Mouse (Mus musculus): ENCODE measurements around the gene Hmgb3. TPM values are rescaled to one million over a fixed set of nuclear protein-coding genes. Genes with fewer than 3 reads are reported as not detected.
A peak's percentile ranks its signal among the peaks of the same experiment; 100 is the strongest.
"Not testable (repeated sequence)": the region's sequence is repeated elsewhere in the genome, so short reads cannot be mapped to it uniquely, and the experiment has no call there.

The Hmgb3 gene
- 175 and 193 TPM in 2 replicates for total RNA-seq (2021)
- long read RNA-seq, transcript Hmgb3-202 (5 exons, 1,571 nt) = major isoform, 129 of 211 reads
- long read RNA-seq, transcript Hmgb3-204 (5 exons, 1,743 nt) = minor isoform, 50 of 211 reads
- long read RNA-seq, partial matches to known transcripts = 4 of 211 reads
- long read RNA-seq, other reads (novel, unspliced or antisense) = 18 of 211 reads

GRCm38 (mm10) chrX:71555415-71556114 is at the start of gene Hmgb3:
Gene Hmgb3, plus strand, starts transcription at chrX:71555918.
- DNase-seq = peak; percentile 82

DNA sequence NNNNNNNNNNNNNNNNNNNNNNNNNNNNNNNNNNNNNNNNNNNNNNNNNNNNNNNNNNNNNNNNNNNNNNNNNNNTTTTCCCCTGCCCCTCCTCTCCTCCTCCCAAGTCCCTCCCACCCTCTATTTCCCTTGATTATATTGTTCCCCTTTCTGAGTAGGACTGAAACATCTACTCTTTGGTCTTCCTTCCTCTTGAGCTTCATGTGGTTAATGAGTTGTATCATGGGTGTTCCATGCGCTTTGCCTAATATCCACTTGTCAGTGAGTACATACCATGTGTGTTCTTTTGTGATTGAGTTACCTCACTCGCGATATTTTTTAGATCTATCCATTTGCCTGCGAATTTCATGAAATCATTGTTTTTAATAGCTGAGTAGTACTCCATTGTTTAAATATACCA is 49.1 kb upstream of the Hmgb3 start:
- not testable (repeated sequence) for DNase-seq

GRCm38 (mm10) chrX:71519252-71519651 is 36.5 kb upstream of the Hmgb3 start:
- DNase-seq = no peak

- no peak for DNase-seq
Measured at GRCm38 (mm10) chrX:71522889-71523288, 32.8 kb upstream of the Hmgb3 start.

- no peak for DNase-seq
Measured at GRCm38 (mm10) chrX:71524310-71524709, 31.4 kb upstream of the Hmgb3 start.

DNA sequence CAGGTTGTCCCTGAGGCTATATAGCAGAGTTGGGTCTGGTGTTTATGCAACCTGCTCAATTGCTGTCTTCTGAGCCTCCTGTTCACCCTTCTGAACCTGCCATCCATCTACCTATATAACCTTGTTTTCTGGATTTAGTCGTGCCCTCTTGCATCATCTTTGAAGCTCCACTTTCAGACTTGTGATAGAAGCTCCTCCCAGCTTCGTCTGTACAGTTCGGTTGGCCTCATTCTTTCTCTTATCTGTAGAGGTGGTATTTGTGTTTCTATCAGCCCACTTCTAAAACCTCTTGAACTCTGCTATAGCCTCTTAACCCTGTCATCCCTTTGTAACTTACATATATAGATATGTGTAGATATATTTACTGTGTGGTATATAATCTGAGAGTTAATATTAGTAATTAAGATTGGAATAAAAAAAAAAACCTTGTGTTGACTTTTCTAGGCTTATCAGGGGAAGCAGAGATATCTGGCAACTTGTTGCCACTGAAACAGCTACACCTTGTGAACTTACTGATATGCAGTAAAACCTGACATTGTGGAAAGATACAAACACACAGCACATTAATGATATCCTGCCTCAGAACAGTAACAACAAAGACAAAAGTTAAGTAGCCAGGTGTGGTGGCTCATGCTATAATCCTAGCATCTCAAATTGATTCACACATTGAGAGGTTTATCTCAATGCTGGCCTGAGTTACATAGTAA is 30.0 kb upstream of the Hmgb3 start:
- no peak for DNase-seq

- DNase-seq = peak; percentile 42
Measured at GRCm38 (mm10) chrX:71527461-71527860, 28.3 kb upstream of the Hmgb3 start.

DNA sequence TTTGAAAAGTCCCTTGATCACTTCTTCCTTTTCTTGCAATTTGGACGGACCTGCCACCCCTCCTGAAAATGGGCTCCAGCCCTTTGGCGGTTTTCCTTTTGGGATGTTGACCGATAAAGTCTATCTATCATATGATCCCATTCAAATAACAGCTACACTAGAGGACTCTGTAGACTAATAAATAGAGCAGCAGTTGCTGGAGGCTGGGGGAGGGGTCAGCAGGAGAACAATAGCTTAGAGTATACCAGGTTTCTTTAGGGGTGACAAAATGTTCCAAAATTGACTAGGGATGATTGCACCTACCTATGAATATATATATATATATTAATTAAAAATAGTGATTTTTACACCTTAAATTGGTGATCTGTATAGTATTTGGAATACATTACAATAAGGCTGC is 27.6 kb upstream of the Hmgb3 start:
- no peak for DNase-seq

DNA sequence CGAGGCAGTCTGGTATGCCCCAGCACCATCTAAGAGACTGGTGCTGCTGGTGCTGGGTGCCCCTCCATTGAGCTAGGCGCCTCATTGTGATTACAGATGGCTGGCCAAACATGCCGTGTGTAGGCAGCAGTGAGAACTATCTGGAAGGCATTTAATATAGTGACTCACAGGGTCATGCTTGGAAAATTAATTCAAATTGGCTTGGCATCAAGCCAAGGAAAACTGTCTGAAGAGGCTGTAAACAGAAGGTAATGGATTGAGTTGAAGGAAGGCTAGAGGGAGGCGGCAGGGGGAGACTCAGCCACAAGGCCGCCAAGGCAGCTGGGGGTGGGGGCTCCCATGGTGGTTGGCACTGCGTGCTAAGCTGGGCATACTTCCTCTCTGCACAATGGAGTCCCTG is 27.1 kb upstream of the Hmgb3 start:
- DNase-seq = peak; percentile 23

- DNase-seq = peak; percentile 30
Measured at GRCm38 (mm10) chrX:71532635-71533034, 23.1 kb upstream of the Hmgb3 start.

- no peak for DNase-seq
Measured at GRCm38 (mm10) chrX:71534102-71534501, 21.6 kb upstream of the Hmgb3 start.

DNA sequence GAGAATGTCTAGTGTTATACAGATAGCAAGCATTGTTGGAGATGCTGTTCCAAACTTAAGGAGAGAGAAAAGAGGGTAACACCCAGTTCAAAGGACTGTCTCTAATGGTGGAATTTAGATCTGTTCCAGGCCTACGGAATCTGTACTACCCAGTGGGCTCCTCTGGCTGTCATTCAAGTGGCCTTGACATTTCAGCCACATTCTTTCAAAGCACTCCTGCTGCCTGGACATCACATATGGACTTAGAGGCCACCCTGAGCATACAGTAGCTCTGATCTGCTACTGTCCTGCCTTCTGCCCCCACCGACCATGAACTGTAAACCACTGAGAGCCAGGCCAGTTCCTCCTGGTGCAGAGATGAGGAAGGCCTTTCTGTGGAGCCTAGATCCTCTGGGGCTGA is 17.9 kb upstream of the Hmgb3 start:
- peak; percentile 16 for DNase-seq

GRCm38 (mm10) chrX:71540821-71541510 is 14.8 kb upstream of the Hmgb3 start:
- DNase-seq = no peak

- DNase-seq = no peak
Measured at GRCm38 (mm10) chrX:71544731-71545130, 11.0 kb upstream of the Hmgb3 start.

DNA sequence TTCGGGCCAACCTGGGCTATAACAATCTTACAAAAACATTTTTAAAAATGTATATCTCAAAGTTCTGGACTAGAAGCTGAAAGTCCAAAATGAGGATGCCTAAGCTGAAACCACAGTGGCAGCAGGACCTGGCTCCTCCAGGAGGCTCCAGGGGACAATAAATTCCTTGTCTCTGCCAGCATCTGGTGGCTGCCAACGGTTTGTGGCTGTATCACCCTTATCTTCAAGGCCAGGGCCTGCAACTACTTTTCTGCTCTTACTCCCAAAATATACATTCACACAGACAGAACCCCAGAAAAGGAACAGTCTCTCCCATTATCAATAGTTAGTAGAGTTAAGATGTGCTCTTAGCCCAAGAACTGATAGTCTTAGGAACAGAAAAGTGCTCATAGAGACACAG is 10.6 kb upstream of the Hmgb3 start:
- no peak for DNase-seq

DNA sequence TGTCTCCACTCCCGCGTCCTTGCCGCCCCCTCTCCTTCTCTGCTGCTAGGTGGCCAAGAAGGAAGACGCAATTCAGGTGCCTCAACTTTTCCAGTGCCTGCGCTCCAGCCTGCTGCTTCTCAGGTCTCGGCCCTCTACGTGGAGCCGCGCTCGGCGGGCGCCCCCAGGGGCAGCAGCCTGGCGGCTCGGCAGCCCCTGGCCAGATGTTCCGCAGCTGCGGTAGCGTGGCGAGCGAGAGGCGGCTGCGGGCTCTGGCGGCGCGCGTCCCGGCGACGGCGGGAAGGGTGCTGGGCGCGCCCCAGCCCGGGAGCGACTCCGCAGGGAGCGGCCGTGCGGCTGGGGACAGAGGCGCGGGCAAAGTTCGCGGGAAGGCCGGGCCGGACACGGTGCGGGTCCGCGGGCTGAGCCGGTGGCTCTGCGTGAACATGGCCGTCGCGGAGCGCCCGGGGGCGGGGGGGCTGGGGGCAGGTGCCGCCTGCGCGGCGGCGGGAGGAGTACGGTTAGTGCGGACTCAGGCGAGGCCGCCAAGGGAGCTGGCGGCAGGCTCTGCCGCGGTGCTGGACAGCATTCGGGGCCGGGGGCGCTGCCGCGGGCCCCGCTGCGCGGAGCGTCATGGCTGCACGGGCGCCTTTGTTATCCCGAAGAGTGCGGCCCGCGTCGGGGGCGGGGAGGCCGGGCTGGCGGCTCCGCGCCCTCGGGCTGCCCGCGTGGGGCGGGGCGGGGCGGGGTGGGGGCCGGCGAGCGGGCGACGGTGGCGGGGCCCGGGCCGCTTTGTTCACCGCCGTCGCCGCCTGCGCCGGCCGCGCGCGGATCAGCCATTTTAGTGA is 610 bp downstream of the Hmgb3 start:
- peak; percentile 39 for DNase-seq

DNA sequence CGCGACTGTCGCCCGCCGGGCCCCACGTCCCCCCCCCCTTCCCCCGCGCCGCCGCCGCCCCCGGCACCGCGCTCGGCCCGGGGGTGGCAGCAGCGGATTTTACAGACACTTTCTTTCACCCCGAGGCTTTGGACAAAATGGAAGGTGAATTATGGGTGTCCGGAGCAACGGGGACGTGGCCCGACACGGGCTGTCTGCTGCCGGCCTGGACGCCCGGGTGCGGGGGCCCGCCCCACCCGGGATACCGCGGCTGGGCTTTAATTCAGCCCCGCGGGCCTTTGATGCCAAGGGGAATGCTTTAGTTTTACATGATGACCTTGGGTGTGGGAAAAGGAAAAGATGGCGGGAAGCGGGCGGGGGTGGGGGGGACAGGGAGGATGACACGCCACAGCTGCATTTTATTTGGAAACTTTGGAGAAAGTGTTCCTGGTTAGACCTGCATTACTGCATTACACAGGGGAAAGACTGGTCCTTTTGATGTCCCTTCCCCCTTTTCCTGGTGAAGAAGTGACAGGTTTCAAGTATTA is 1.3 kb downstream of the Hmgb3 start:
- DNase-seq = peak; percentile 24

GRCm38 (mm10) chrX:71559336-71559735 is 3.6 kb downstream of the Hmgb3 start:
- no peak for DNase-seq

GRCm38 (mm10) chrX:71560796-71561195 is 5.1 kb downstream of the Hmgb3 start:
- no peak for DNase-seq

GRCm38 (mm10) chrX:71573132-71573900 is 17.6 kb downstream of the Hmgb3 start:
- no peak for DNase-seq

GRCm38 (mm10) chrX:71575550-71575949 is 19.8 kb downstream of the Hmgb3 start:
- DNase-seq = no peak
